Mouse (Mus musculus) MN1 (cell line): ENCODE measurements around the gene Acer2.

Experiments
- DNase-seq: peaks from one replicate; pipeline ENCODE4 v3.0.0-alpha.2; 2016; ENCODE audit warnings: low spot score

The Acer2 gene

DNA sequence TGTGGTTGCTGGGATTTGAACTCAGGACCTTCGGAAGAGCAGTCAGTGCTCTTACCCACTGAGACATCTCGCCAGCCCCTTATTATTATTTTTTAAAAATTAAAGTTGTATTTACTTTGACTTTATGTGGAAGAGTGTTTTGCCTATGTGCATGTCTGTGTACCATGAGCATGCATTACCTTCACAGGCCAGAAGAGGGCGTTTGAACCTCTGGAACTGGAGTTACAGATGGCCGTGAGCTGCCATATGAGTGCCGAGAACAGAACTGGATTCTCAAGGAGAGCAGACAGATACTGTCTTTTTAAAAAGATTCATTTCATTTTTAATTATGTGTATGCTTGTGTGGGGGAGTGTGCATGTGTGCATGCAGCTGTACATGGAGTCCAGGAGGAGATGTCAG lies 13.7 kb downstream of the Acer2 start:
- DNase-seq: no peak

DNA sequence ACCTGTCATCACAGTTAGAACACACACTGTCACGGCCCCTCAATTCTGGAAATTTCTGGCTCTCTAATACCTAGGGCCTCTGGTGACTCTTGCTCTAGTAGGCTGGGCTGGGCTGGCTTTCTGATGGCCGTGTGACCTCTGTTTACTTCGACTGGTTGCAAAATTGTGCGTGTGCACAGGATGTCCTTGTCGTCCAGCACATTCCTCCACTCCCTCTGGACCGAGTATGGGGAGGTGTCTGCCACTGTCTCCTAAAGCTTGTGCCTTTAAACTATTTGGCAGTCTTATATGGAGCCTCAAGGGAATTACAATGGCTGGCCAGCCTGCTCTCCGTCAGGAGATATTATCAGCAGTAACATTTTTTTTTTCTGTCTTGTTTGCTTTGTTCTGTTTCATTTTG lies 23.2 kb downstream of the Acer2 start:
- DNase-seq: peak; percentile 10

DNA sequence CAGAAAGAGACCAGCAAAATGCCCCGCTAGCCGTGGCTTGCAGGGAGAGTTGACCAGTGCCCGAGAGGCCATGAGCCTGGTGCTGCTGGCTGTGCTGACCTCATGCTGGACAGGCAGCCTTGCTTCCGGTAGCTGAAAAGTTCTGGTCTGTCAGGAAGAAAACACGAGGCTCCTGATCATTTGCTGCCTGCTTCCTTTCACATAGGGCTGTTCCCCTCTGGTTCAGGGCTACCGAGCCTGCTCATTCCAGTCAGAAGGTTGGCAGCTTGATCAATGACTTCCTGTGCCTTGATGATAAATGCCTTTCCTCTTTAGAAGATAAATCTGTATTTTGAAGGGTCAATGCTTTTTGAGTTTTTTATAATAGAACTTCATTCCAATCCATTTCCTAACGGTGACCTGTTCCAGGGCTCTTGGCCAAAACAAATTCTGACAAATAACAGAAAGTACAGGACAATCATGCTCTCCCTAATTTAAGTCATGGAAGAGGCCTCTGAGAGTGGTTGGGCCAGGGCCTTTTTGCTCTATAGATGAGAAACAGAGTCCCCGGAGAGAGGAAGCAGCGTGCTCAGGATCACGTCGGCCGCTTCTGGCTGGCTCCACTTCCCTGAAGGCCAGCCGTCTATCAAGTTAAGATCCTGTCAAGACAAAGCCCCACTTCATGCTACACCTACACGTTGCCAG lies 24.7 kb downstream of the Acer2 start:
- no peak for DNase-seq

DNA sequence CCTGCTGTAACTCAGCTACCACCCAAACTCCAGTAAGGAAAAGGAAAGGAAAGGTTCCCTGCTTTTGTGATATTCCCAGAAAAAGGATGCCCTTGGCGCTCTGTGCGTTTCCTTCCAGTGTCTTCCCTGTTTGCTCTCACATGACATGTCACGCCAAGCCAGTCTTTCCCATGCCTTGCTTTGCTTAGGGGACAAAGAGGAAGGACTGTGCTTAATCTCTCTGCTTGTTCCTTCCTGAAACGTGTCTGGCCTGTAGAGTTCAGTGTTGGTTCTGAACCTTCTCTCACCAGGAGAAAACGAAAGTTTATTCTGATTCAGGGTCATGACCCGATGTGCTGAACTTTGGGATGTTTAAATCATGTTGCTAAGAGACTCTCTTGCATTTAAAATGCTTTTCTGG lies 28.2 kb downstream of the Acer2 start:
- no peak for DNase-seq

DNA sequence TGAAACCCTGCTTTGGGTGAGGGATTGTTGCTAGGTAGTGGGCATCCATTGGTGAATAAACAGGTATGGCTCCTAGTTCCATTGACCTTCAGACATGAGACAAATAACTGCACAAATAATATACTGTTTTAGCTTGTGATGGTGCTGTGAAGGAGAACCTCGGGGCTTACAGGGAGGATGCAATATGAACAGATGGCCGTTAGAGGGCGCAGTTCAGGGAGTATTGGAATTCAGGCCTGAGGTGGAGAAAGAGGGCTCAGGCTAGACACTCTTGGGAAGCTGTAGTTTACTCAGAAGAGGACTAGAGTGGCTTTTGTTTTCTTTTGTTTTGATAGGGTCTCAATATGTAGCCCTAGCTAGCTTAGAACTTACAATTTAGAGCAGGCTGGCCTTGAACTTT lies 30.8 kb downstream of the Acer2 start:
- no peak for DNase-seq

DNA sequence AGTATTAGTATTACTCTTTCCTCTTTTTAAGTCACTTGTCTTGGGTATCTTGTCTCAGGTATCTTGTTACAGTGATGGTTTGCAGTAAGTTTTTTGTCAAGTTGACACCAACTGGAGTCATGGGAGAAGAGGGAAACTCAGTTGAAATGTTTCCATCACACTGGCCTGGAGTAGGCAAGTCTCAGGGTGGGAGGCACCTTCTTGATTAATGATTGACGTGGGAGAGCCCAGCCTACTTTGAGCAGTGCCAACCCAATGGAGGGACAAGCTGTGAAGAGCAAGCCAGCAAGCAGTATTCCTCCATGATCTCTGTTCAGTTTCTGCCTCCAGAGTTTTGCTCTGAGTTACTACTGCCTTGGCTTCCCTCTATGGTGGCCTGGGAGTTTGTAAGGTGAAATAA lies 31.7 kb downstream of the Acer2 start:
- no peak for DNase-seq

DNA sequence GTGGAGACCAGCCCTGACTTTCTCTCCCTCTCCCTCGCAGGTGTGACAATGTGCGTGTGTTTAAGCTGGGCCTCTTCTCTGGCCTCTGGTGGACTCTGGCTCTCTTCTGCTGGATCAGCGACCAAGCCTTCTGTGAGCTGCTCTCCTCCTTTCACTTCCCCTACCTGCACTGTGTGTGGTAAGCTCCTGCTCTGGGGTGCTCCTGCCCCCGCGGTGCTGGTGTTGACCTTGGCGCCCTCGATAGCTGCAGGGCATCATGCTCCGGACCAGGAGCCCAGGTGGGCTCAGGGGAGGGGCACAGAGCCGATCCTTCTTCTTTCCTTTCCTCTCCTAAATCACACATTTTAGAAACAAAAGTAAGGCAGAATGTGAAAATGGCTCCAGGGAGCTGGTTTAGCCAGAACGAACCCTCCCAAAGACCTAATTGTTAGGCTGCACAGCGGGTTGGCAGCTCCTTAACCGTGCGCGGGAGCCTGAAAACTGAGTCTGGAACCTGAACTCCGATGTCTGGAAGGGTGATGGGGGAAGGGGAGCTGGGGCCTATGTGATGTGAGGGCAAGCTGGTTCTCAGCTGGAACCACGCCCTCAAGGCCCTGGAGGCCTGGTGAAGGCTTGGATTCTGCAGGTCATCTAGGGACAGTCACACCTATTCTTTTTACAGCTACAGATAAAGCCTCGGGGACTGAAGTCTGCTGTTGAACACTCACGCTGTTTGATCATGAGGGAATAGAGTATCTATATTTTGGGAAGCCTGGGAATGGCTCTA lies 37.6 kb downstream of the Acer2 start:
- no peak for DNase-seq

DNA sequence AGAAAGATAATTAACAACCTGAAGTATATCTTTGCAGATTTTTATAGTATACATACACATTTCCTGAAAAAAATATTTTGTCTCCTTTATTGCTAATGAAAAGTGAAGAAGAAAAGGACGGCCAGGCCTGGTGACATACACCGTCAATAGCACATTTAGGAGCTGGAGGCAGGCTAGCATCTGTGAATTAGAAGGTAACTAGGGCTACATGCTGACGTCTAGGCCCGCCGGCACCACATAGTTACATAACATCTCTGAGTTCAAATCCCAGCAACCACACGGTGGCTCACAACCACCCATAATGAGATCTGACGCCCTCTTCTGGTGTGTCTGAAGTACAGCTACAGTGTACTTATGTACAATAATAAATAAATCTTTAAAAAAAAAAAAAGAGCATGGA lies 38.6 kb downstream of the Acer2 start:
- DNase-seq: no peak

DNA sequence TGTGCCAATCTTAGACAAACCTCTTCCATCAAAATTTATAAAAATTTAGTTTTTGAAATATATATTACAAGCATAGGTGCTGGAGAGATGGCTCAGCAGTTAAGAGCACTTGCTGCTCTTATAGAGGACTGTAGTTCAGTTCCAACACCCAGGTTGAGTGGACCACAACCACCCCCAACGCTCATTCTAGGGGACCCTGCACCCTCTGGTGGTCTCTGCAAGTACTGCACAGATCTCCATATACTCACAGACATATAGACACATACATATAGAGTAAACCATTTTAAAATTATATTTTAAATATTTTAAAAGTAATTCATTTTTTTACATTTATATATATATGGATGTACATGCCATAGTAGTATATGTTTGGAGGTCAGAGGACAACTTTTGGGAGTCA lies 41.9 kb downstream of the Acer2 start:
- no peak for DNase-seq

DNA sequence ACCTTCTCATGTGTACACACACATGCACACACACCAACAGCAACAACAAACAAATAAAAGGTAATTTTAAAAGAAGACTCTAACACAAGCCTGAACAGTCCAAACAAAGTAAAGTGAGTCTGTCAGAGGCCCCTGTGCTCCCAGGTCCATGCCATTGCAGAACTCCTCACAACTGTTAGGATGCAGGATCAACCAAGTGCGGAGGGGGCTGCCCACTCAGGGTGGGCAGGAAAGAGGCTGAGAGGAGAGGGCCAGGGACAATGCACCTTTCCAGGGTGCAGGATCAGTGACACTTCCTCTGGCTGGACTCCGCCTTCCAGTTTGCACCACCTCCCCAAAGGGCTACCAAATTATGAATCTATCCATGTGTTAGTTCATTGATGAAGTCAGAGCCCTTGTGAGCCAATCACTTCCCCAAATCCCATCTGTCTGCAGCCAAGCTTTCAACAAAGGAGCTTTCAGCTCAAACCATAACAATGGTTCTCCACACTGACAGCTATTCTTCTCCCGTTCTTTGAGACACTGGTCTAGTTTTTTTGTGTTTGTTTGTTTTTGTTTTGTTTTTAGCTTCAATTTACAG lies 49.4 kb downstream of the Acer2 start:
- no peak for DNase-seq

DNA sequence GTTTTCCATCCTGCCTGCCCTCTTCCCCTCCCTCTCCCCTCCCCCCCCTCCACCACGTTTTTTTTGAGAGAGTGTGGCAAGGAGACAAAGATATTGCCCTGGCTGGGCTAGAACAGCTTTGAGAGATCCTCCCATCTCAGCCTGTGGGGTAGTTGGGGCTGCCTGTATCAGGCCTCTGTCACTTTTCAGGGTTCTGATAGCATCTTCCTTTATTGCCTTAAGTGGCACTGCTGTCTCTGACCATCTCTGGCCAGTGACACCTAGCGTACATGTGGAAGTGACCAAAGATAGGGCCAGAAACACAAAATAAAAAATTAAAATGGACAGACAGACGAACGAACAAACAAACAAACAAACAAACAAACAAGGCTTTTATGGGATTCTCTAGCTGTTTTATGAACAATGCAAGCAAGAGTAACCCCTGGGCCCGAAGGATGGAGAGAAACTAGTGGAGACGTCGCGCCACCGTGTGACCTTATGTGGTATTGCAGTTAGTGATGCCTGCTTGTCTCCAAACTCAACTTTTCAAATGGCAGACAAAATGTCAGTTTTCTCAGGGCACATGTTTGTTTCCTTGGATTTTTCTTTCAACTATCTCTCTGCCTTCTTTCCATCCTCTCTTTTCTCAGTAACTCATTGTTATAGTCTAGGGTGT lies 50.7 kb downstream of the Acer2 start:
- peak; percentile 65 for DNase-seq

DNA sequence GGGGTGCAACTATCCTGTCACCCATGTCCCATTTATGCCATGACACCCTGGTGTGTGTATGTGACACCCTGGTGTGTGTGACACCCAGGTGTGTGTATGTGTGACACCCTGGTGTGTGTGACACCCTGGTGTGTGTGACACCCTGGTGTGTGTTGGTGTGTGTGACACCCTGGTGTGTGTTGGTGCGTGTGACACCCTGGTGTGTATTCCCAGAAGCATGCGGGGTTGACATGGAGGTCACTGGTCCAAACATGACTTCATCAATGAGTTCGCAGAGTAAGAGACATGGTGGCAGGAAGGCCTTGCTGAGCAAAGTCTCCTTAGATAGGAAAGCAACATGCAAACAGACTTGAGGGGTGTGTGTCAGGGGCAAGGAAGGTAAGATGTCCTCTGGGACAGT lies 52.8 kb downstream of the Acer2 start:
- no peak for DNase-seq

DNA sequence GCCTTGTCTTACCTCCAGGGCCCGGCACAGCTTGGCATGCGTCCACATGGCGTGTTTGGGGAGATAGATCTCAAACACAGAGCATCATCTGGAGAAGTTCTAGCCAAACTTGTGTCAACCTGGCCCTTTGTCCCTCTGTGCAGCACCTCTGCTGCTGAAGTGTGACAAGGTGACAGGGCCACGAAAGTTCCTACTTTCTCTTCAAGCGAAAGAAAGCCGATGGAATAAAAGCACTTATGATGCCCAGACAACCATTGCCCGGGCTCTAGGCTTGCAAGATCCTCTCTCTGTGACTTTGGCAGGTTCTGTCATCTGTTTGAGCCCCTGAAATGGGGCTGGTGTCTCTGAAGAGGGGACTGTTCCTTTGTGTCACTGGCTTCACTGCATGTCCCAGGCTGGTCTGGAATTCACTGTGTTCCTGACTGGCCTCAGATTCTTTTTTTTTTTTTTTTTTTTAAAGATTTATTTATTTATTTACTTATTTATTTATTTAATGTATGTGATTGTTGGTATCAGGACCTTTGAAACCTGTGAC lies 56.0 kb downstream of the Acer2 start:
- DNase-seq: no peak

DNA sequence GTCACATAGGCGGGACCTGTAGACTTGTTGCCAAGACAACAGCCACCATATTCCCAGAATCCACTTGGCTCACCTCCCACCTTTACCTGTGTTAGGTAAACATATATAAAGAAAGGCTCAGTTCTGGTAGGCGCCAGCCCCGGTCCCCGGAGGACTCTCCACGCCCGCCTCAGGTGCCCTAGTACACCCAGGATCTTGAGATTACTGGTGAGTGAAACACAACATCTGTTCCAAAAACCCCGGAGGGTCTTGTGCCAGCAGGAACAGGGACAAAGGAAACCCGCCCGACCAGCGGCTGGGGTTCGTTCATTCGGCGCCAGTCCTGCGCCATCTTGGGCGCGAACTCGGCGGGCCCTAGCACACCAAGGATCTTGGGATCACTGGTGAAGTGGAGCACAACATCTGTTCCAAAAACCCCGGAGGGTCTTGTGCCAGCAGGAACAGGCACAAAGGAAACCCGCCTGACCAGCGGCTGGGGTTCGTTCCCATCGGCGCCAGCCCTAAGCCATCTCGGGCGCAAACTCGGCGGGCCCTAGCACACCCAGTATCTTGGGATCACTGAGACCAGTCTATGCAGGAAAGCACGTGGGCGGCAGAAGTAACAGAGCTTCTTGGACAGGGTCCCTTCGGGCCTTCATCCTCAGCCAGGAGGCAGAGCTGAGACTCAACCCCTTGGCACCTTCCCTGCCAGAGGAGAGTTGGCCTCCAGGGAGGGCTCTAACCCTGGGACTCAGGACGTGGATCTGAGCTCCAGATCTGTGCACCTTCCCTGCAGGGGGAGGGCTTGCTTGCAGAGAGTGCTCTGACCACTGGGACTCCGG lies 56.6 kb downstream of the Acer2 start:
- DNase-seq: no peak

DNA sequence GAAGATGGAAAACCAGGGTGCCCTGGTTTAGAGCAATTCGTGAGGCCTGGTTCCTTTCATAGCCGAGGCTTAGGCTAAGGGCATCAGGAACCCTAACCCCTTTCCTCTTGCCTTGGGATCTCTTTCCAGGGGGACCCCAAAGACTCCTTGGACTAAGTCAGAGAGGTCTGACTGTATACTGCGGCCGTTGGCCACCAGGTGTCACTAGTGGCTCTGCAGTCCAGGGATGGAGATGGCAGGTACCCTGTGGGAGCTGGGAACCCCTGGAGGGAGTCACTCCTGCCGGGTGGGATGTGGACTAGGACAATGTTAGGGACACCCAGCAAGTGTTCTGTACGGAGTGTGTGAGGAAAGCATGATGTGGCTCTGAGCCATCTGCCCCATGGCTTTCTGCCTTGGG lies 58.8 kb downstream of the Acer2 start:
- DNase-seq: no peak

DNA sequence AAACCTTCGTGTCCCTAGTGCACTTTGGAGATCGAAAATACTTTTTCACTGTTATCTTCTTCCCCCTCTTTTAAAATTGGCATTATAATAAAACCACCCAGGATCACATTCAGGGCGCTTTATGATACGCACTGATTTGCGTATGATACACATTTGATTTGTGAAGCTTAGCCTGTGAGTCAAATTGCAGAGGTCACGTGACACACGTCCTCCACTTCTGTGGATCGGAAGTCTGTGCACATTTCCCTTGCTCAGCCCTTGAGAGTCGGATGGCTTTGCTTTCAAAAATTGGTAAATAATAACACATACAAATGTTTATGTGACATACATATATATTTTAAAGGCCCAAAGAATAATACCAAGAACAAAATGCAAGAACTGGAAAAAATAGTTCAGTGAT lies 62.0 kb downstream of the Acer2 start:
- no peak for DNase-seq

DNA sequence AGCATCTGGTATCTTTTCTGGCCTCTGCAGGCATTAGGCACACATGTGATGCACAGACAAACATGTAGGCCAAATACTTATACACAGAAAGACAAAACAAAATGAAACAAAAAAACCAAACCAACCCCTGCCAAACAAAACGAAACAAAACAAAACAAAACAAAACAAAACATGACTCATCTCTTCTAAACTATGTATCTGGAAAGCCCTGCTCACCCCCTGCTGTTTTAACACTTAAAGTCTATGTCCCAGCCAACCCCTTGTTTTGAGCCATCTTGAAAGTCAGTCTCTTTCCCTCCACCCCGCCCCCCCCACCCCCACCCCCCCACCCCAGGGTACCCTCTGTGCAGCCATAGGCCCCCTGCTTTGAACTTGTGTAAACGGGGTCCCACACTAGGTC lies 62.5 kb downstream of the Acer2 start:
- no peak for DNase-seq

DNA sequence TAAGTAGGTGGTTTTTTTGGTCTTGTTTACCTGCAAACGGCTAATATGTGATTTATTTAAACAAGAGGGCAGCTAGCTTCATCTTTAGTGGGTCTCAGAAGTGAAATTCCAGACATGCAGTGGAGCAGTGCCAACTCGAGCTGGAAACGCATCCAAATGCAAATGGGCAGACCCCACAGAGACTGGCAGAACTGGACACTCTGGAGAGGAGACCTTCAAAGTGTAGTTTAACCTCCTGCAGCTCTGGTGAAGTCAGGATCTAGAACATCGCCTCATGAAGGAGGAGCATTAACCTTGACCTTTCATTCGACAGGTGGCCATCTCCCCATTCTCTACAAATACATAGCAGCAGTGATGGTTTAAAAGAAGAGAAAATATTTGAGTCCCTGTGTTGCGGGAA lies 68.5 kb downstream of the Acer2 start:
- no peak for DNase-seq

DNA sequence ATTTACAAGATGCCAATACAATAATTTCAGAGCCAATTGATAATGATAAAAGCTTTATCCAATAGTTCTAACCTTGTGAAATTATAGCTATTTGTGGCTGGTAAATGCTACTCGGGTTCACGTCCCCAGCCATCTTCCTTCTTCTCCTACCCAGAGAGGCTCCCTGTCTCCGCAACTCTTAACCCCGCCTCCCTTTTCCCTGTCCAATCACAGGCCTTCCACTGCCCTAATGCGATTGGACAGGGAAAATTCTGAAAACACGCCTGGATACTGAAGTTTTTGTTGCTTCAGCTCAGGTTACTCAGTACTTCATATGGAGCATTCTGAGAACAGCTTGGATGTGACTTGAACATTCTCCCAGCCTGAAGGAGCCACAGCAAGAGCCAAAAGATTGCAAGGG lies 69.1 kb downstream of the Acer2 start:
- DNase-seq: no peak

DNA sequence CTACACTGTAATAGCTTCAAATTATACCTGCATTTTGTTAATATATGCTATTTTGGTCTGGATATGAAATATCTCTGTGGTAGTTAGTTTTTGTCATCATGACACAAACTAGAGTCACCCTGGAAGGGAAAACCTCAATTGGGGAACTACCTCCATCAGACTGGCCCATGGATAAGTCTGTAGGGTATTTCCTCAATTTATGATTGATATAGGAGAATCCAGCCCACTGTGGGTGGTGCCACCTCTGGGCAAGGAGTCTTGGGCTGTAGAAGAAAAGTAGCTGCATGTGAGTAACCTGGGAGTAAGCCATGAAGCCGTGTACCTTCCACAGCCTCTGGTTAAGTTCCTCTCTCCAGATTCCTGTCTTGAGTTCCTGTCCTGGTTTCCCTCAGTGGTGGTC lies 74.6 kb downstream of the Acer2 start:
- DNase-seq: no peak

DNA sequence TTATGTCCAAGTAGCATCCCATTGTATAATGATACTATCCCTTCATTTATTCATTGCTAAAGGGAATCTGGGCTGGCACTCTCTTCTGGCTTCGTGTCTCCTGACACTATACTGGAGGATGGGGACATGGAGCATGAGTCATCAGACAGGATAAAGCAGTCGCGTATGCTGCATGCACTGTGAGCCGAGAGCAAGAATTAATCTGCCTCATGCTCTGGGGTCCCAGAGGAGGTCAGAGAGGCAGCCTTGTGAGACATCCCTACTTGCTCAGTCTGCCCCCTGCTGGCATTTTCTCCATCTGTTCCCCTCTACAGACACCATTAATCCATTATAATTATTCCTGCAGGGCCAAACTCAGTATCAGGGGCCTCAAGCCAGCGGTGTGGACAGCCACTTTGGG lies 79.3 kb downstream of the Acer2 start:
- DNase-seq: peak; percentile 23

DNA sequence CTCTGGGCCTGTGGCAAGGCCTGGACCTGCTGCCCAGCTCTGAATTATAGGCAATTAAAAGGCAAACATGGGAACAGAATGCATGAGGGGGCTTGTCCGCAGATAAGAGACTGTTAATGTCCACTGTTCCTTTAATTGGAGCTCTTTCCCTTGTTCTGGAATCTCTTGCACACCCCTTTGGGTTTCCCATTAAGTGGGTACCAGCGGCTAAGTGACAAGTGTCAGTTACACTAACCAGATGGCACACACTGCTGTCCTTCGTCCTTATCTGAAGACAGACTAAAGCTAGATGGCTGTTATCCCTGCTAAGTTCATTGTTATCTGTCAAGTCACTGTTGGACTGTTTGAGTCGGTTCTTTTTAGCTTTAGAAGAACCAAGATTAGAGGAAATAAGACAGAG lies 81.3 kb downstream of the Acer2 start:
- DNase-seq: peak; percentile 40
